Mouse (Mus musculus): ENCODE data around the gene Hoxd12. TPM values are rescaled to one million over a fixed set of nuclear protein-coding genes. Genes with fewer than 3 reads are reported as not detected.
A peak's percentile ranks its signal among the peaks of the same experiment; 100 is the strongest.

Gene Hoxd12
- polyA plus RNA-seq, 1 experiment from 2014 or later, result not detected

- ATAC-seq (replicated peaks; ENCODE audit: extremely low read depth, insufficient read depth, low FRiP score), result no peak
- H3K4me3 ChIP-seq (ENCODE audit: low read length), result no peak overlapping the region
- no peak overlapping the region for H3K4me2 ChIP-seq (ENCODE audit: low read depth, low read length)
Measured at GRCm38 (mm10) chr2:74679596-74679971, 4.8 kb downstream of the Hoxd12 start.

GRCm38 (mm10) chr2:74679980-74680379 lies 5.2 kb downstream of the Hoxd12 start:
- Histone ChIP-seq H3K9ac (ENCODE audit: low read length) (no peak overlapping the region), H3K4me3 (ENCODE audit: low read length) (no peak overlapping the region), H3K27ac (ENCODE audit: low read length) (no peak overlapping the region), H3K36me3 (ENCODE audit: control insufficient read depth, insufficient read depth) (no peaks in the 10 kb centered on the region), H3K27me3 (ENCODE audit: control insufficient read depth, insufficient read depth, low read length) (peaks cover 99% of the 10 kb centered on the region), H3K4me1 (ENCODE audit: control insufficient read depth, insufficient read depth, low read length) (no peaks in the 10 kb centered on the region), H3K9me3 (replicated peaks; ENCODE audit: control insufficient read depth, low read length) (no peaks in the 10 kb centered on the region), H3K4me2 (ENCODE audit: low read depth, low read length) (no peak overlapping the region)
- no peak for ATAC-seq (replicated peaks; ENCODE audit: extremely low read depth, insufficient read depth, low FRiP score)
- WGBS, result 2% methylated on average over 23 of the region's 23 CpGs

More at GRCm38 (mm10) chr2:74679596-74679971, 4.8 kb downstream of the Hoxd12 start:
- Histone ChIP-seq H3K27ac (ENCODE audit: low read length) (no peak overlapping the region), H3K9ac (ENCODE audit: low read length) (no peak overlapping the region), H3K9me3 (replicated peaks; ENCODE audit: control insufficient read depth, low read length) (no peaks in the 10 kb centered on the region), H3K4me1 (ENCODE audit: control insufficient read depth, insufficient read depth, low read length) (no peaks in the 10 kb centered on the region), H3K36me3 (ENCODE audit: control insufficient read depth, insufficient read depth) (no peaks in the 10 kb centered on the region), H3K27me3 (ENCODE audit: control insufficient read depth, insufficient read depth, low read length) (peaks cover 99% of the 10 kb centered on the region)
- under 1% methylated on average over 26 of the region's 26 CpGs for WGBS

GRCm38 (mm10) chr2:74680561-74681398 lies 6.0 kb downstream of the Hoxd12 start:
- Histone ChIP-seq H3K4me2 (ENCODE audit: low read depth, low read length) (no peak overlapping the region), H3K27ac (ENCODE audit: low read length) (no peak overlapping the region), H3K9ac (ENCODE audit: low read length) (no peak overlapping the region), H3K36me3 (ENCODE audit: control insufficient read depth, insufficient read depth) (no peaks in the 10 kb centered on the region), H3K9me3 (replicated peaks; ENCODE audit: control insufficient read depth, low read length) (no peaks in the 10 kb centered on the region), H3K27me3 (ENCODE audit: control insufficient read depth, insufficient read depth, low read length) (peaks cover 98% of the 10 kb centered on the region), H3K4me1 (ENCODE audit: control insufficient read depth, insufficient read depth, low read length) (no peaks in the 10 kb centered on the region), H3K4me3 (ENCODE audit: low read length) (no peak overlapping the region)
- WGBS, result 2% methylated on average over 21 of the region's 21 CpGs
- ATAC-seq (replicated peaks; ENCODE audit: extremely low read depth, insufficient read depth, low FRiP score), result no peak

- Histone ChIP-seq H3K27me3 (ENCODE audit: control insufficient read depth, insufficient read depth, low read length) (peaks cover 93% of the 10 kb centered on the region), H3K9ac (ENCODE audit: low read length) (no peak overlapping the region), H3K4me1 (ENCODE audit: control insufficient read depth, insufficient read depth, low read length) (no peaks in the 10 kb centered on the region), H3K4me2 (ENCODE audit: low read depth, low read length) (peak overlapping the region; percentile 25), H3K27ac (ENCODE audit: low read length) (no peak overlapping the region), H3K9me3 (replicated peaks; ENCODE audit: control insufficient read depth, low read length) (no peaks in the 10 kb centered on the region), H3K4me3 (ENCODE audit: low read length) (peak overlapping the region; percentile 30), H3K36me3 (ENCODE audit: control insufficient read depth, insufficient read depth) (no peaks in the 10 kb centered on the region)
- no peak for ATAC-seq (replicated peaks; ENCODE audit: extremely low read depth, insufficient read depth, low FRiP score)
- WGBS, result under 1% methylated on average over 69 of the region's 78 CpGs
Measured at GRCm38 (mm10) chr2:74681594-74682531, 7.0 kb downstream of the Hoxd12 start.

- WGBS, result 2% methylated on average over 38 of the region's 51 CpGs
- Histone ChIP-seq H3K36me3 (ENCODE audit: control insufficient read depth, insufficient read depth) (no peaks in the 10 kb centered on the region), H3K9me3 (replicated peaks; ENCODE audit: control insufficient read depth, low read length) (no peaks in the 10 kb centered on the region), H3K27ac (ENCODE audit: low read length) (no peak overlapping the region), H3K27me3 (ENCODE audit: control insufficient read depth, insufficient read depth, low read length) (peaks cover 93% of the 10 kb centered on the region), H3K4me1 (ENCODE audit: control insufficient read depth, insufficient read depth, low read length) (no peaks in the 10 kb centered on the region), H3K4me3 (ENCODE audit: low read length) (peak overlapping the region; percentile 30), H3K9ac (ENCODE audit: low read length) (no peak overlapping the region), H3K4me2 (ENCODE audit: low read depth, low read length) (peak overlapping the region; percentile 25)
- no peak for ATAC-seq (replicated peaks; ENCODE audit: extremely low read depth, insufficient read depth, low FRiP score)
Measured at GRCm38 (mm10) chr2:74682796-74683195, 8.0 kb downstream of the Hoxd12 start.

- Histone ChIP-seq H3K36me3 (ENCODE audit: control insufficient read depth, insufficient read depth) (no peaks in the 10 kb centered on the region), H3K27ac (ENCODE audit: low read length) (no peak overlapping the region), H3K9ac (ENCODE audit: low read length) (no peak overlapping the region), H3K4me1 (ENCODE audit: control insufficient read depth, insufficient read depth, low read length) (no peaks in the 10 kb centered on the region), H3K9me3 (replicated peaks; ENCODE audit: control insufficient read depth, low read length) (no peaks in the 10 kb centered on the region), H3K27me3 (ENCODE audit: control insufficient read depth, insufficient read depth, low read length) (peaks cover 91% of the 10 kb centered on the region), H3K4me3 (ENCODE audit: low read length) (no peak overlapping the region), H3K4me2 (ENCODE audit: low read depth, low read length) (no peak overlapping the region)
- 2% methylated on average over 18 of the region's 18 CpGs for WGBS
- no peak for ATAC-seq (replicated peaks; ENCODE audit: extremely low read depth, insufficient read depth, low FRiP score)
Measured at GRCm38 (mm10) chr2:74683471-74683951, 8.7 kb downstream of the Hoxd12 start.

- no peak overlapping the region for H3K27ac ChIP-seq (ENCODE audit: low read length)
- no peaks in the 10 kb centered on the region for H3K36me3 ChIP-seq (ENCODE audit: control insufficient read depth, insufficient read depth)
- WGBS, result 3% methylated on average over 12 of the region's 12 CpGs
- no peak overlapping the region for H3K4me2 ChIP-seq (ENCODE audit: low read depth, low read length)
- no peak overlapping the region for H3K4me3 ChIP-seq (ENCODE audit: low read length)
- no peak for ATAC-seq (replicated peaks; ENCODE audit: extremely low read depth, insufficient read depth, low FRiP score)
- H3K9ac ChIP-seq (ENCODE audit: low read length), result no peak overlapping the region
- H3K9me3 ChIP-seq (replicated peaks; ENCODE audit: control insufficient read depth, low read length), result no peaks in the 10 kb centered on the region
- H3K4me1 ChIP-seq (ENCODE audit: control insufficient read depth, insufficient read depth, low read length), result no peaks in the 10 kb centered on the region
- H3K27me3 ChIP-seq (ENCODE audit: control insufficient read depth, insufficient read depth, low read length), result peaks cover 89% of the 10 kb centered on the region
Measured at GRCm38 (mm10) chr2:74684106-74684505, 9.3 kb downstream of the Hoxd12 start.

GRCm38 (mm10) chr2:74685059-74685603 lies 10.3 kb downstream of the Hoxd12 start:
- WGBS, result 13% methylated on average over 4 of the region's 4 CpGs
- Histone ChIP-seq H3K9me3 (replicated peaks; ENCODE audit: control insufficient read depth, low read length) (no peaks in the 10 kb centered on the region), H3K4me1 (ENCODE audit: control insufficient read depth, insufficient read depth, low read length) (no peaks in the 10 kb centered on the region), H3K4me3 (ENCODE audit: low read length) (no peak overlapping the region), H3K36me3 (ENCODE audit: control insufficient read depth, insufficient read depth) (no peaks in the 10 kb centered on the region), H3K4me2 (ENCODE audit: low read depth, low read length) (no peak overlapping the region), H3K27ac (ENCODE audit: low read length) (no peak overlapping the region), H3K27me3 (ENCODE audit: control insufficient read depth, insufficient read depth, low read length) (peaks cover 89% of the 10 kb centered on the region), H3K9ac (ENCODE audit: low read length) (no peak overlapping the region)
- no peak for ATAC-seq (replicated peaks; ENCODE audit: extremely low read depth, insufficient read depth, low FRiP score)
